Mouse (Mus musculus) right cerebral cortex, postnatal 4 days (tissue): ENCODE measurements around the gene Sult4a1.
"Not testable (repeated sequence)": the region's sequence is repeated elsewhere in the genome, so short reads cannot be mapped to it uniquely, and the experiment has no call there.

Source experiments
- DNase-seq: peaks from one replicate; pipeline ENCODE4 v3.0.0-alpha.2; 2022

Sult4a1 gene

GRCm38 (mm10) chr15:84105105-84105923, at the start of gene Sult4a1:
TSS of gene Sult4a1 (minus strand) at chr15:84105754.
- peak; percentile 80 for DNase-seq

GRCm38 (mm10) chr15:84140929-84141328, 35.4 kb upstream of the Sult4a1 start:
- no peak for DNase-seq

GRCm38 (mm10) chr15:84140109-84140508, 34.6 kb upstream of the Sult4a1 start:
- DNase-seq, result no peak

GRCm38 (mm10) chr15:84139592-84140005, 34.0 kb upstream of the Sult4a1 start:
- no peak for DNase-seq

GRCm38 (mm10) chr15:84136473-84137415, 31.2 kb upstream of the Sult4a1 start:
- no peak for DNase-seq

GRCm38 (mm10) chr15:84135472-84135871, 29.9 kb upstream of the Sult4a1 start:
- peak; percentile 39 for DNase-seq

- no peak for DNase-seq
Observed at GRCm38 (mm10) chr15:84133440-84133839, 27.9 kb upstream of the Sult4a1 start.

GRCm38 (mm10) chr15:84131971-84132370, 26.4 kb upstream of the Sult4a1 start:
- no peak for DNase-seq

GRCm38 (mm10) chr15:84131096-84131786, 25.7 kb upstream of the Sult4a1 start:
- peak; percentile 17 for DNase-seq

GRCm38 (mm10) chr15:84126871-84127270, 21.3 kb upstream of the Sult4a1 start:
- DNase-seq, result no peak

- no peak for DNase-seq
Observed at GRCm38 (mm10) chr15:84126447-84126846, 20.9 kb upstream of the Sult4a1 start.

GRCm38 (mm10) chr15:84124086-84124485, 18.5 kb upstream of the Sult4a1 start:
- DNase-seq, result no peak

- no peak for DNase-seq
Observed at GRCm38 (mm10) chr15:84123075-84123474, 17.5 kb upstream of the Sult4a1 start, which contains the start of gene Pnpla5. TSS of gene Pnpla5 (minus strand) at chr15:84123175.

GRCm38 (mm10) chr15:84121036-84121435, 15.5 kb upstream of the Sult4a1 start:
- no peak for DNase-seq

- DNase-seq, result peak; percentile 28
Observed at GRCm38 (mm10) chr15:84120612-84121011, 15.1 kb upstream of the Sult4a1 start.

GRCm38 (mm10) chr15:84116466-84116865, 10.9 kb upstream of the Sult4a1 start:
- DNase-seq, result no peak

- peak; percentile 24 for DNase-seq
Observed at GRCm38 (mm10) chr15:84115727-84116126, 10.2 kb upstream of the Sult4a1 start.

- no peak for DNase-seq
Observed at GRCm38 (mm10) chr15:84113873-84114272, 8.3 kb upstream of the Sult4a1 start.

GRCm38 (mm10) chr15:84108899-84109298, 3.3 kb upstream of the Sult4a1 start:
- DNase-seq, result no peak

- no peak for DNase-seq
Observed at GRCm38 (mm10) chr15:84105924-84106500, 458 bp upstream of the Sult4a1 start.

GRCm38 (mm10) chr15:84104626-84105025, 928 bp downstream of the Sult4a1 start:
- peak; percentile 31 for DNase-seq

- DNase-seq, result not testable (repeated sequence)
Observed at GRCm38 (mm10) chr15:84097536-84097935, 8.0 kb downstream of the Sult4a1 start.
